Mouse (Mus musculus): ENCODE results near the gene Ptprb. TPM values are rescaled to one million over a fixed set of nuclear protein-coding genes. Genes with fewer than 3 reads are reported as not detected.
A peak's percentile ranks its signal among the peaks of the same experiment; 100 is the strongest.

The Ptprb gene
- total and polyA plus RNA-seq, 2 experiments from 2014 or later, result 3.3 to 9.8 TPM

DNA sequence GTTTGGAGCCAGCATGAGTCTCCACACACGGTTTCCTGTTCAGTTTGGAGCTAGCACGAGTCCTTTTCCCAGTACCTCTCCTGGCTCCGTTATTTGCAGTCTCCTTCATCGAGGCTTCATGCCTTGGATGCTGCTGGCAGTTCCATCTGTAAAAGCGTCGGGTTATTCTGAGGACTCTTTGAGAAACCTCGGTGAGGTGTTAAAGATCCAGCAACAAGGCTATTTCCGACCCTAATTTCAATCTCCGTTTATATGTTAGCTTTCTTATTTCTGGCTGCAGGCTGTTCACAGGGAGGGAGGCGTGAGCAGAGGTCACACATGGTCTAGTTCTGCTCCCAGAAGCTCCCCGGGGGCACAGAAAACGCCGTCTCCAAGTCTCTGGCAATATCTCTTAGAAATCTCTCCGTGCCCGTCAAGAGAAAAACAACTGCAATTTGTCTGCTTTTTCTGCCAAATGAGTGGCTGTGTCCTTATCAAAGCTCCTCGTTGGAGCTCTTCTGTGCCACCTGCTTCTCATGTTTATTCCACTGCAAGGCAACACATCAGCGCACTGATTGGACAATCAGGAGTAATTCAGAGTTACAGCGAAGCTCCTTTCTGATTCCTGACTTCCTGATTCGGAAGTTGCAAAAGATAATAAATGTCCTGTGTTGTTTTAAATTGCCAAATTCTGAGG is 132.5 kb downstream of the Ptprb start:
- Histone ChIP-seq H3K27me3 (ENCODE audit: insufficient read depth, low read length) (no peaks in the 10 kb centered on the region), H3K4me1 (ENCODE audit: insufficient read depth, low read length) (no peaks in the 10 kb centered on the region), H3K9ac (replicated peaks; ENCODE audit: low read length, poor library complexity, severe bottlenecking) (no peak overlapping the region), H3K27ac (ENCODE audit: low read depth, low read length) (no peak overlapping the region), H3K36me3 (ENCODE audit: insufficient read depth, low read length) (no peaks in the 10 kb centered on the region), H3K4me2 (ENCODE audit: low read depth, low read length, poor library complexity, severe bottlenecking) (no peak overlapping the region), H3K9me3 (ENCODE audit: low read length) (no peaks in the 10 kb centered on the region), H3K4me3 (ENCODE audit: low read depth, low read length) (no peak overlapping the region)
- no peak for TF ChIP-seq CTCF (IDR thresholded peaks at IDR 0.05)
- DNase-seq (ENCODE audit: low spot score) (no peak), ATAC-seq (ENCODE audit: low FRiP score) (no peak)
- 63% methylated on average over 19 of the region's 19 CpGs for WGBS

DNA sequence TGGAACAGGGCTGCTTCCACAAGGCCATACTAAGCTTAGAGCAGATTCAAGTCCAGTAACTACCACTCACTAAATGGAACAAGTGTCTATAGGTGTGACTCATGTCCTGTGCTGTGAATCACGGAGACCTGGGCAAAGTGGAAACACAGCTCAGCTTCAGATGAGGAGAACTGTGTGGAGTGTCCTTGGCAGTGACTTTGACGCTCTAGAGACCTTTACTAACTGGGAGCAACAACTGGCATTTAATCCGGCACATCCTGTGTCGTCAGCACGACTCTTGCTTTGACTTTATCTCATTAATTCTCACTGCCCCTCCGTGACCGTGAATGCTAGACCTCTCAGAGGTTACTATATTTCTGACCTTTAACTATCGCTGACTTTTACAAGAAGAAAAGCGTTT is 135.5 kb downstream of the Ptprb start:
- no peak overlapping the region for H3K27ac ChIP-seq (ENCODE audit: low read depth, low read length)
- no peaks in the 10 kb centered on the region for H3K27me3 ChIP-seq (ENCODE audit: insufficient read depth, low read length)
- H3K4me2 ChIP-seq (ENCODE audit: low read depth, low read length, poor library complexity, severe bottlenecking), result no peak overlapping the region
- no peaks in the 10 kb centered on the region for H3K4me1 ChIP-seq (ENCODE audit: insufficient read depth, low read length)
- H3K9ac ChIP-seq (replicated peaks; ENCODE audit: low read length, poor library complexity, severe bottlenecking), result no peak overlapping the region
- no peak for TF ChIP-seq CTCF (IDR thresholded peaks at IDR 0.05)
- no peaks in the 10 kb centered on the region for H3K36me3 ChIP-seq (ENCODE audit: insufficient read depth, low read length)
- no peaks in the 10 kb centered on the region for H3K9me3 ChIP-seq (ENCODE audit: low read length)
- no peak overlapping the region for H3K4me3 ChIP-seq (ENCODE audit: low read depth, low read length)
- DNase-seq (ENCODE audit: low spot score) (no peak), ATAC-seq (ENCODE audit: low FRiP score) (no peak)
- WGBS, result 55% methylated on average over 9 of the region's 9 CpGs

DNA sequence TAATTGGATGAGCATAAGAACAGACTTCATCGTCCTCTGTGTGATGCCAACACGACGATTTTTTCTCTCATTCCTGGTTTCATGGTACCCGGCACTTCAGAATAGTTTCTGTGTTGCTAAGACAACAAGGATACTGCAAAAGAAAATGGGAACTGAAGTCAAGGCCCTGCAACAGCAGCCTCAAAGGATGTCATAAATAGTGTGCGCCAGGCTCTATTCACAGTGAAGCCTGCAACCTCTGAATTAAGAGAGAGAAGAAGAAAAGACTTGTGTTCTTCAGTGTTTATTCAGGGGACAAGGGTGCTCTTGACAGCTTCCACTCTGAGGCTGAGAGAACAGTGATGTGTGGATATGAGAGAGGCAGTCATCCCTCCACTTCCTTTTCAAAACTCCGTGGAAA is 140.8 kb downstream of the Ptprb start:
- Histone ChIP-seq H3K4me2 (ENCODE audit: low read depth, low read length, poor library complexity, severe bottlenecking) (no peak overlapping the region), H3K9ac (replicated peaks; ENCODE audit: low read length, poor library complexity, severe bottlenecking) (no peak overlapping the region), H3K36me3 (ENCODE audit: insufficient read depth, low read length) (no peaks in the 10 kb centered on the region), H3K4me1 (ENCODE audit: insufficient read depth, low read length) (no peaks in the 10 kb centered on the region), H3K4me3 (ENCODE audit: low read depth, low read length) (no peak overlapping the region), H3K9me3 (ENCODE audit: low read length) (no peaks in the 10 kb centered on the region), H3K27ac (ENCODE audit: low read depth, low read length) (no peak overlapping the region), H3K27me3 (ENCODE audit: insufficient read depth, low read length) (no peaks in the 10 kb centered on the region)
- 0 out of 2 replicates have a peak, but pooled peaks have one; percentile 27 for ATAC-seq (ENCODE audit: low FRiP score)
- peak; percentile 35 for DNase-seq (ENCODE audit: low spot score)
- no peak for TF ChIP-seq CTCF (IDR thresholded peaks at IDR 0.05)
- WGBS, result 17% methylated on average over 6 of the region's 6 CpGs

DNA sequence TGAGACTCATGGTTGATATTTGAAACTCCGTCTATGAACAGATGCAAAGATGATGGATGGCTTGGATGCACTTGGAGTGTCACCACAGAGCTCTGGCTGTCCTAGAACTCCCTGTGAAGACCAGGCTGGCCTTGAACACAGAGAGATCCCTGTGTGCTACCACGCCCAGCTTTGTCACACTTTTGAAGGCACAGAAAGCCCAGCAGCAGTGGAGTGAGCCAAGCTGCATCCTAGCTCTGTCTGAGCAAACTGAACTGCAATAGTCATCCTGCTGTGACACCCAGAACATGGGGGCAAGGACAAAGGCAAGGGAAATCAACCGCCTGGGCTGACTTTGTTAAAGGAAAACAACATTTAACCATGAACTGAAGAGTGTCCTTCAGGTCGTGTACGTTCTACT is 141.4 kb downstream of the Ptprb start:
- no peak overlapping the region for H3K27ac ChIP-seq (ENCODE audit: low read depth, low read length)

DNA sequence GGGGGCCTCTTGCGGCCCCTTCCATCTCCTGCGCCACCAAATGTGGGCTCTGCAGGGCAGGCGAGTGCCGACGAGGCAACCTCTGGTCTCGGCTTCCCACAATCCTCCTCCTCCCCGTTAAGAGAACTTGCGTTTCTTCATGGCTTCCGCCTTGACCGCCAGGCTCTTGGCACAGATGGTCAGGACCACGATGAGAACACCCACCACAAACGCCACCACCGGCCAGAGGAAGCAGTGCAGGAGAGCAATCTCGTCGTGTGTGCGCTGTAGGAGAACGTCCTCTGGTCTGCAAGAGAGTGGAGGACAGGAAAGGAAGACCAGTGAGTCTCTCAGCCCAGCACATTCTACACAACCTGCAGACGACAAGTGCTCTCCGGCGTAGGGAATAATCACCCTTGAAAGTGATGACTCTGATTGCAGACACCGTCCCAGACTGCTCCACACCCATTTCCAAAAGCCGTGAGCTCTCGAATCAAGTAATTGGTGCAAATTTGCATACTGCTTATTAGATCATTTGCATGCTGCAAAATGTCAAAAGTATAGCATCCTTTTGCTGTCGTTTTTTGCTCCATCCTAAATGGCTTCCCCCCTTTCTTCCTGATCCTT is 142.9 kb downstream of the Ptprb start:
- H3K36me3 ChIP-seq (ENCODE audit: insufficient read depth, low read length), result no peaks in the 10 kb centered on the region
- H3K9ac ChIP-seq (replicated peaks; ENCODE audit: low read length, poor library complexity, severe bottlenecking), result no peak overlapping the region
- no peak overlapping the region for H3K4me2 ChIP-seq (ENCODE audit: low read depth, low read length, poor library complexity, severe bottlenecking)
- H3K27me3 ChIP-seq (ENCODE audit: insufficient read depth, low read length), result no peaks in the 10 kb centered on the region
- 74% methylated on average over 24 of the region's 24 CpGs for WGBS
- H3K9me3 ChIP-seq (ENCODE audit: low read length), result no peaks in the 10 kb centered on the region
- no peak overlapping the region for H3K27ac ChIP-seq (ENCODE audit: low read depth, low read length)
- H3K4me1 ChIP-seq (ENCODE audit: insufficient read depth, low read length), result no peaks in the 10 kb centered on the region
- no peak for DNase-seq (ENCODE audit: low spot score)
- H3K4me3 ChIP-seq (ENCODE audit: low read depth, low read length), result no peak overlapping the region
- no peak for ATAC-seq (ENCODE audit: low FRiP score)
- TF ChIP-seq CTCF (IDR thresholded peaks at IDR 0.05), result no peak

More for the DNA sequence above, 141.4 kb downstream of the Ptprb start:
- DNase-seq (ENCODE audit: low spot score) (no peak), ATAC-seq (ENCODE audit: low FRiP score) (no peak)
- Histone ChIP-seq H3K4me1 (ENCODE audit: insufficient read depth, low read length) (no peaks in the 10 kb centered on the region), H3K9ac (replicated peaks; ENCODE audit: low read length, poor library complexity, severe bottlenecking) (no peak overlapping the region; the same call in 1 of the 2 replicates), H3K27me3 (ENCODE audit: insufficient read depth, low read length) (no peaks in the 10 kb centered on the region), H3K4me2 (ENCODE audit: low read depth, low read length, poor library complexity, severe bottlenecking) (no peak overlapping the region), H3K4me3 (ENCODE audit: low read depth, low read length) (no peak overlapping the region), H3K36me3 (ENCODE audit: insufficient read depth, low read length) (no peaks in the 10 kb centered on the region), H3K9me3 (ENCODE audit: low read length) (no peaks in the 10 kb centered on the region)
- TF ChIP-seq CTCF (IDR thresholded peaks at IDR 0.05), result no peak
- WGBS, result 67% methylated on average over 4 of the region's 5 CpGs

DNA sequence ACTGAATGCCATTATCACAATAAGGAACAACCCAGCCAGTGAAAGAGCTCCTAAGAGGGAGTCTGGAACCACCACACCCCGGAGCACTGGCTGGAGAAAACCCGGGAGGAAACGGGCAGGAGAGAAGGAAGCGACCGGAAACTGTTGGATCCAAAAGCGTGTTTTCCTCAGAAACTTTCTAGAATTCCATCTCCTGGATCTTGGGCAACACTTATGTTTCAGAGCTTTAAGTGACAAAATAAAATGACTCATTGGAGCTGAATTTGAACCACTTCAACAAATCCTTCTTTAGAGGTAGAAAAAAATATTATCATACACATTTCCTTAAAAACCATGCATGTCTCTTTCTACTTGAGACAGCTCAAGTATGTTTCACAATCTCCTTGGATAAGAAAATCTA is 145.7 kb downstream of the Ptprb start:
- DNase-seq (ENCODE audit: low spot score), result no peak
- TF ChIP-seq CTCF (IDR thresholded peaks at IDR 0.05), result no peak
- 76% methylated on average over 6 of the region's 6 CpGs for WGBS

More for the DNA sequence above, 145.7 kb downstream of the Ptprb start:
- Histone ChIP-seq H3K27me3 (ENCODE audit: insufficient read depth, low read length) (no peaks in the 10 kb centered on the region), H3K4me1 (ENCODE audit: insufficient read depth, low read length) (no peaks in the 10 kb centered on the region), H3K4me2 (ENCODE audit: low read depth, low read length, poor library complexity, severe bottlenecking) (no peak overlapping the region), H3K4me3 (ENCODE audit: low read depth, low read length) (no peak overlapping the region), H3K36me3 (ENCODE audit: insufficient read depth, low read length) (no peaks in the 10 kb centered on the region), H3K27ac (ENCODE audit: low read depth, low read length) (no peak overlapping the region), H3K9me3 (ENCODE audit: low read length) (0 out of 2 replicates have a peak, but pooled peaks cover 2% of the 10 kb centered on the region), H3K9ac (replicated peaks; ENCODE audit: low read length, poor library complexity, severe bottlenecking) (no peak overlapping the region)
- no peak for ATAC-seq (ENCODE audit: low FRiP score)

Measured in midbrain, postnatal 0 days (tissue).